Mouse (Mus musculus): ENCODE results near the gene Rtf1.

The Rtf1 gene

GRCm38 (mm10) chr2:119727762-119728416 is 53.0 kb downstream of the Rtf1 start:
- DNase-seq (ENCODE audit: low read depth in 2 of 2, low spot score in 2 of 2): no peak

GRCm38 (mm10) chr2:119730735-119731134 is 55.9 kb downstream of the Rtf1 start:
- DNase-seq (ENCODE audit: low read depth in 2 of 2, low spot score in 2 of 2): no peak

GRCm38 (mm10) chr2:119737124-119737523 is 62.3 kb downstream of the Rtf1 start:
- DNase-seq (ENCODE audit: low read depth in 2 of 2, low spot score in 2 of 2): no peak

- DNase-seq (ENCODE audit: low read depth in 2 of 2, low spot score in 2 of 2): no peak
These were observed 65.7 kb downstream of the Rtf1 start for GRCm38 (mm10) chr2:119740567-119740966.

- DNase-seq (ENCODE audit: low read depth in 2 of 2, low spot score in 2 of 2): peak; percentile 43 to 63
These were observed 66.9 kb downstream of the Rtf1 start, which contains the start of gene Itpka for GRCm38 (mm10) chr2:119741581-119742411. Itpka (plus strand) TSS chr2:119742337.

GRCm38 (mm10) chr2:119742461-119743175 is 67.8 kb downstream of the Rtf1 start:
- DNase-seq (ENCODE audit: low read depth in 2 of 2, low spot score in 2 of 2): peak; percentile 44 to 46

GRCm38 (mm10) chr2:119743176-119743807 is 68.4 kb downstream of the Rtf1 start:
- no peak for DNase-seq (ENCODE audit: low read depth in 2 of 2, low spot score in 2 of 2)

GRCm38 (mm10) chr2:119743808-119744162 is 68.9 kb downstream of the Rtf1 start:
- no peak for DNase-seq (ENCODE audit: low read depth in 2 of 2, low spot score in 2 of 2)

- peak in 1 of 2 experiments; percentile 25 for DNase-seq (ENCODE audit: low read depth in 2 of 2, low spot score in 2 of 2)
These were observed 69.6 kb downstream of the Rtf1 start for GRCm38 (mm10) chr2:119744163-119745111.

GRCm38 (mm10) chr2:119745281-119745680 is 70.4 kb downstream of the Rtf1 start:
- no peak for DNase-seq (ENCODE audit: low read depth in 2 of 2, low spot score in 2 of 2)

GRCm38 (mm10) chr2:119747554-119747953 is 72.7 kb downstream of the Rtf1 start:
- DNase-seq (ENCODE audit: low read depth in 2 of 2, low spot score in 2 of 2): no peak

GRCm38 (mm10) chr2:119749260-119749659 is 74.4 kb downstream of the Rtf1 start:
- DNase-seq (ENCODE audit: low read depth in 2 of 2, low spot score in 2 of 2): no peak

- no peak for DNase-seq (ENCODE audit: low read depth in 2 of 2, low spot score in 2 of 2)
These were observed 82.8 kb downstream of the Rtf1 start for GRCm38 (mm10) chr2:119757601-119758100.

- peak in 1 of 2 experiments; percentile 25 for DNase-seq (ENCODE audit: low read depth in 2 of 2, low spot score in 2 of 2)
These were observed 83.4 kb downstream of the Rtf1 start for GRCm38 (mm10) chr2:119758101-119758843.

- no peak for DNase-seq (ENCODE audit: low read depth in 2 of 2, low spot score in 2 of 2)
These were observed 84.3 kb downstream of the Rtf1 start for GRCm38 (mm10) chr2:119758844-119759835.

- DNase-seq (ENCODE audit: low read depth in 2 of 2, low spot score in 2 of 2): no peak
These were observed 85.4 kb downstream of the Rtf1 start, which contains the start of gene Ltk for GRCm38 (mm10) chr2:119760251-119760650. Ltk (minus strand) TSS chr2:119760431.

- DNase-seq (ENCODE audit: low read depth in 2 of 2, low spot score in 2 of 2): no peak
These were observed 87.4 kb downstream of the Rtf1 start for GRCm38 (mm10) chr2:119762276-119762675.

- DNase-seq (ENCODE audit: low read depth in 2 of 2, low spot score in 2 of 2): no peak
These were observed 89.1 kb downstream of the Rtf1 start for GRCm38 (mm10) chr2:119763924-119764323.
